Mouse (Mus musculus): ENCODE data around the gene Ubtd2. TPM values are rescaled to one million over a fixed set of nuclear protein-coding genes. Genes with fewer than 3 reads are reported as not detected.

The Ubtd2 gene
- polyA plus RNA-seq, 1 experiment from 2014 or later, result 104 TPM

DNA sequence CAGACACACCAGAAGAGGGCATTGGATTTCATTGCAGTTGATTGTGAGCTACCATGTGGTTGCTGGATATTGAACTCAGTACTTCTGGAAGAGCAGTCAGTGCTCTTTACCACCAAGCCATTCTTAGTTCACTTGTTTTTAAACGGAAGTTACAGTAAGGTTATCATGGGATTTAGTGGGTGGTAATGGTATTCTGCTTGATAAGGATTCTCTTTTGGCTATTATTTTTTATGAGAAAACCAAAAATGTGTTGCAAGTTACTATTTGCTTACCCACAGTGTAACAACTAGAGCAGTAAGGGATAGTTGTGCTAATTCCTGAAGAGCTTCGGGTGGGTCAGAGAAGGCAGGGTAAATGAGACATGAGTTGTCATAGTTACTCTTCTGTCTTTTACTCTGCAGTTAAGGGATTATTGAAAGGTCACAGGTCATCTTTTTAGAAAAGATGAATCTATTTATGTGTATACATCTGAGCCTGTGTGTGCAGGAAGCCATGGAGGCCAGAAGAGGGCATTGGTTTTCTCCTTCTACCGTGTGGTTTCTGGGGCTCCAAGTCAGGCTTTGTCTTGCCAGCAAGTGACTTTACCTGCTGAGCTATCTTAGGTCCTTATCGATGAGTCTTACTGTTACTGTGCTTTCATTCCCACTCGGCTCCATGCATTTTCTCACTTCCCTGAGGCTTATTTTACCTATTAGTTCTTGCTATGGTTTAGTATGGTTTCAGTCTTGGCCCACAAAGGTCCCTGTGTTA lies 20.5 kb downstream of the Ubtd2 start:
- Histone ChIP-seq H3K4me1 (ENCODE audit: control insufficient read depth, insufficient read depth, low read length) (no peaks in the 10 kb centered on the region), H3K9me3 (replicated peaks; ENCODE audit: control insufficient read depth, low read length) (no peaks in the 10 kb centered on the region), H3K4me2 (ENCODE audit: low read depth, low read length) (no peak overlapping the region), H3K36me3 (replicated peaks; ENCODE audit: control insufficient read depth, insufficient read depth, low read depth, low read length) (no peaks in the 10 kb centered on the region), H3K27ac (replicated peaks; ENCODE audit: low read depth, low read length) (no peak overlapping the region), H3K27me3 (ENCODE audit: control insufficient read depth, insufficient read depth, low read length) (no peaks in the 10 kb centered on the region), H3K9ac (replicated peaks; ENCODE audit: low read length) (no peak overlapping the region), H3K4me3 (ENCODE audit: low read depth, low read length) (no peak overlapping the region)
- no peak for ATAC-seq (replicated peaks; ENCODE audit: insufficient number of reproducible peaks, low FRiP score, low TSS enrichment, low read depth)
- 77% methylated on average over 5 of the region's 5 CpGs for WGBS
- DNase-seq (ENCODE audit: low spot score), result no peak

DNA sequence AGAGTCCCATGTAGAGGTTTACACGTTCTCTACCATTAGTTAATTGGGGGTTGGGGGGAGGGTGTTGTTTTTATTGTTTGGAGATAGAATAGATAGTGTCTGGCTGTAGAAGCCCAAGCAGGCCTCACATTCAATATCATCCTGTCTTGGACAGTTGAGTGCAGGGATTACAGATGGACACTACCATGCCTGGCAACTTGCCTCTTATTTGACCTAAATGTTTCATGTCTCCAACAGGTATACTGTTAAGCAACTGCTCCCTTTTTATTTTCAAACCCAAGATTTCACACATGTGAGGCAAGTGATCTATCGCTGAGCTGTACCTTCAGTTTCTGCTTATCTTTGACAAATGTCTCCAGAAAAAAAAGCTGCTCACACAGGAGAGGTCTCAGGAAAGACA lies 26.4 kb downstream of the Ubtd2 start:
- no peak overlapping the region for H3K27ac ChIP-seq (replicated peaks; ENCODE audit: low read depth, low read length)
- no peaks in the 10 kb centered on the region for H3K36me3 ChIP-seq (replicated peaks; ENCODE audit: control insufficient read depth, insufficient read depth, low read depth, low read length)
- WGBS, result 78% methylated on average over 2 of the region's 2 CpGs
- no peaks in the 10 kb centered on the region for H3K4me1 ChIP-seq (ENCODE audit: control insufficient read depth, insufficient read depth, low read length)
- H3K4me2 ChIP-seq (ENCODE audit: low read depth, low read length), result no peak overlapping the region
- ATAC-seq (replicated peaks; ENCODE audit: insufficient number of reproducible peaks, low FRiP score, low TSS enrichment, low read depth) (no peak), DNase-seq (ENCODE audit: low spot score) (no peak)
- no peak overlapping the region for H3K9ac ChIP-seq (replicated peaks; ENCODE audit: low read length)
- H3K9me3 ChIP-seq (replicated peaks; ENCODE audit: control insufficient read depth, low read length), result no peaks in the 10 kb centered on the region
- H3K4me3 ChIP-seq (ENCODE audit: low read depth, low read length), result no peak overlapping the region
- no peaks in the 10 kb centered on the region for H3K27me3 ChIP-seq (ENCODE audit: control insufficient read depth, insufficient read depth, low read length)

GRCm38 (mm10) chr11:32485290-32485689 lies 30.1 kb downstream of the Ubtd2 start:
- DNase-seq (ENCODE audit: low spot score) (no peak), ATAC-seq (replicated peaks; ENCODE audit: insufficient number of reproducible peaks, low FRiP score, low TSS enrichment, low read depth) (no peak)
- Histone ChIP-seq H3K9ac (replicated peaks; ENCODE audit: low read length) (no peak overlapping the region), H3K36me3 (replicated peaks; ENCODE audit: control insufficient read depth, insufficient read depth, low read depth, low read length) (no peaks in the 10 kb centered on the region), H3K9me3 (replicated peaks; ENCODE audit: control insufficient read depth, low read length) (no peaks in the 10 kb centered on the region), H3K4me1 (ENCODE audit: control insufficient read depth, insufficient read depth, low read length) (no peaks in the 10 kb centered on the region), H3K27me3 (ENCODE audit: control insufficient read depth, insufficient read depth, low read length) (no peaks in the 10 kb centered on the region), H3K4me3 (ENCODE audit: low read depth, low read length) (no peak overlapping the region), H3K27ac (replicated peaks; ENCODE audit: low read depth, low read length) (no peak overlapping the region), H3K4me2 (ENCODE audit: low read depth, low read length) (no peak overlapping the region)
- WGBS, result 72% methylated on average over 3 of the region's 3 CpGs

GRCm38 (mm10) chr11:32486621-32487020 lies 31.5 kb downstream of the Ubtd2 start:
- H3K27me3 ChIP-seq (ENCODE audit: control insufficient read depth, insufficient read depth, low read length), result no peaks in the 10 kb centered on the region
- H3K4me3 ChIP-seq (ENCODE audit: low read depth, low read length), result no peak overlapping the region
- DNase-seq (ENCODE audit: low spot score), result no peak
- H3K36me3 ChIP-seq (replicated peaks; ENCODE audit: control insufficient read depth, insufficient read depth, low read depth, low read length), result no peaks in the 10 kb centered on the region
- 55% methylated on average over 3 of the region's 3 CpGs for WGBS
- H3K4me1 ChIP-seq (ENCODE audit: control insufficient read depth, insufficient read depth, low read length), result no peaks in the 10 kb centered on the region
- no peak overlapping the region for H3K9ac ChIP-seq (replicated peaks; ENCODE audit: low read length)
- no peak overlapping the region for H3K27ac ChIP-seq (replicated peaks; ENCODE audit: low read depth, low read length)
- no peak overlapping the region for H3K4me2 ChIP-seq (ENCODE audit: low read depth, low read length)
- no peaks in the 10 kb centered on the region for H3K9me3 ChIP-seq (replicated peaks; ENCODE audit: control insufficient read depth, low read length)
- no peak for ATAC-seq (replicated peaks; ENCODE audit: insufficient number of reproducible peaks, low FRiP score, low TSS enrichment, low read depth)

GRCm38 (mm10) chr11:32487501-32487900 lies 32.3 kb downstream of the Ubtd2 start:
- no peak for DNase-seq (ENCODE audit: low spot score)
- Histone ChIP-seq H3K9me3 (replicated peaks; ENCODE audit: control insufficient read depth, low read length) (no peaks in the 10 kb centered on the region), H3K36me3 (replicated peaks; ENCODE audit: control insufficient read depth, insufficient read depth, low read depth, low read length) (no peaks in the 10 kb centered on the region), H3K27ac (replicated peaks; ENCODE audit: low read depth, low read length) (no peak overlapping the region), H3K4me1 (ENCODE audit: control insufficient read depth, insufficient read depth, low read length) (no peaks in the 10 kb centered on the region), H3K9ac (replicated peaks; ENCODE audit: low read length) (no peak overlapping the region), H3K4me3 (ENCODE audit: low read depth, low read length) (no peak overlapping the region), H3K27me3 (ENCODE audit: control insufficient read depth, insufficient read depth, low read length) (no peaks in the 10 kb centered on the region), H3K4me2 (ENCODE audit: low read depth, low read length) (no peak overlapping the region)
- ATAC-seq (replicated peaks; ENCODE audit: insufficient number of reproducible peaks, low FRiP score, low TSS enrichment, low read depth), result no peak
- WGBS, result 91% methylated on average over 3 of the region's 3 CpGs

DNA sequence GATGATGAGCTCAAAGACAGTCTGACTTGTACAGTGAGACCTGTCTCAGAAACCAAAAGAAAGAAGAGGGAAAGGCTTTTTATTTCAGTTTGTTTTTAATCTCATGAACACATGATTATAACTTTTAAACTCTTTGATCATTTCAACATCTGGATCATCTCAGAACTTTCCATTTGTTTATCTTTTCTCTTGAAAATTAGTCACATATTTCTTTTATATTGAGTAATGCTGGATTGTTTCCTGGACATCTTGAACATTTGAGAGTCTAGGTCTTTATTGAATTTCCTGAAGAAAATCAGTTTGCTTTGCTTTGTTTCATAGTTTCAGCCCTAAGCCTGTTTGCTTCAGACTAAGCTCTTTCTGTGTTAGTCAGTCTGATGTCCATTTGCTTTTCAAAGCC lies 33.2 kb downstream of the Ubtd2 start:
- Histone ChIP-seq H3K4me1 (ENCODE audit: control insufficient read depth, insufficient read depth, low read length) (no peaks in the 10 kb centered on the region), H3K27me3 (ENCODE audit: control insufficient read depth, insufficient read depth, low read length) (no peaks in the 10 kb centered on the region), H3K4me3 (ENCODE audit: low read depth, low read length) (no peak overlapping the region), H3K4me2 (ENCODE audit: low read depth, low read length) (no peak overlapping the region), H3K36me3 (replicated peaks; ENCODE audit: control insufficient read depth, insufficient read depth, low read depth, low read length) (no peaks in the 10 kb centered on the region), H3K9ac (replicated peaks; ENCODE audit: low read length) (no peak overlapping the region), H3K9me3 (replicated peaks; ENCODE audit: control insufficient read depth, low read length) (no peaks in the 10 kb centered on the region), H3K27ac (replicated peaks; ENCODE audit: low read depth, low read length) (no peak overlapping the region)
- DNase-seq (ENCODE audit: low spot score) (peak; percentile 38), ATAC-seq (replicated peaks; ENCODE audit: insufficient number of reproducible peaks, low FRiP score, low TSS enrichment, low read depth) (no peak)

DNA sequence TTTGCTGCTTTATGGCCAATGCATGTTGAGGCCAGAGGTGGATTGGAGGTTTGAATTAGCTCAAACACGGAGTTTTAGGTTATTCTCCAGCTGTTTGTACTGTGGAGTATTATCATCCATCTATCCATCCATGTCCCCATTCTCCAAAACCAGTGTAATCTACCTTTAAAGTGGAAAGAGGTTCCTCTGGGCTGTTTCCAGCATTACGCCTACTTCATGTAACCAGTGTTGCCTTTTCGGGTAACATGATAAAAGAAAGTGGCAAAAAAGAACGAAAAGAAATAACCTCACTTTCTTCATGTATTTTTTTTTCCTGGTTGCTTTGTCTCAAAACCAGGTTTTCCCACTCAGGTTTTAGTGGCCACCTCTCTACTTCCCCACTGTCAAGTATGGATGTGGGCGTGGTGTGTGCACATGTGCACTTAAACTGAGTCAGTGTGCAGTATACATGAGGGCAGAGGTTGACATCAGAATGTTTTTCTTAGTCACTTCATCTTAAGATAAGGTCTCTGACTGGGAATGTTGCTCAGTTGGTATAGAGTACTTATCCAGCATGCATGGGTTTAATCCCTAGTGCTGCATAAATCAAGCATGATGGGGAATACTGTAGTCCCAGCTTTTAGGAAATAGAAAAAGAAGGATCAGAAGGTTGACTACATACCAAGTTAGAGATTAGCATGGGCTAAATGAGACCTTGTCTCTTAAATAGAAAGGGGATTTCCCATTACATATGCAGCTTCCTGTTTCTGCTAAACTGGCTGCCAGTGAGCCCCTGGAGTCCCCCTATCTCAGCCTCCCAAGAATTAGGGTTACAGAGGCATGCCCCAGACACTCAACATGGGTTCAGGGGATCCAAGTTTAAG lies 33.9 kb downstream of the Ubtd2 start:
- no peak overlapping the region for H3K4me2 ChIP-seq (ENCODE audit: low read depth, low read length)
- no peak for DNase-seq (ENCODE audit: low spot score)
- H3K27ac ChIP-seq (replicated peaks; ENCODE audit: low read depth, low read length), result no peak overlapping the region

GRCm38 (mm10) chr11:32491079-32491478 lies 35.9 kb downstream of the Ubtd2 start:
- Histone ChIP-seq H3K4me3 (ENCODE audit: low read depth, low read length) (no peak overlapping the region), H3K9me3 (replicated peaks; ENCODE audit: control insufficient read depth, low read length) (no peaks in the 10 kb centered on the region), H3K27me3 (ENCODE audit: control insufficient read depth, insufficient read depth, low read length) (no peaks in the 10 kb centered on the region), H3K4me1 (ENCODE audit: control insufficient read depth, insufficient read depth, low read length) (no peaks in the 10 kb centered on the region), H3K9ac (replicated peaks; ENCODE audit: low read length) (no peak overlapping the region), H3K4me2 (ENCODE audit: low read depth, low read length) (no peak overlapping the region), H3K36me3 (replicated peaks; ENCODE audit: control insufficient read depth, insufficient read depth, low read depth, low read length) (no peaks in the 10 kb centered on the region), H3K27ac (replicated peaks; ENCODE audit: low read depth, low read length) (no peak overlapping the region)
- no peak for DNase-seq (ENCODE audit: low spot score)
- WGBS, result 98% methylated on average over 2 of the region's 2 CpGs
- no peak for ATAC-seq (replicated peaks; ENCODE audit: insufficient number of reproducible peaks, low FRiP score, low TSS enrichment, low read depth)

More for the DNA sequence above, 33.9 kb downstream of the Ubtd2 start:
- ATAC-seq (replicated peaks; ENCODE audit: insufficient number of reproducible peaks, low FRiP score, low TSS enrichment, low read depth), result no peak
- H3K27me3 ChIP-seq (ENCODE audit: control insufficient read depth, insufficient read depth, low read length), result no peaks in the 10 kb centered on the region
- WGBS, result 85% methylated on average over 5 of the region's 5 CpGs
- no peak overlapping the region for H3K4me3 ChIP-seq (ENCODE audit: low read depth, low read length)
- no peaks in the 10 kb centered on the region for H3K36me3 ChIP-seq (replicated peaks; ENCODE audit: control insufficient read depth, insufficient read depth, low read depth, low read length)
- no peak overlapping the region for H3K9ac ChIP-seq (replicated peaks; ENCODE audit: low read length)
- no peaks in the 10 kb centered on the region for H3K4me1 ChIP-seq (ENCODE audit: control insufficient read depth, insufficient read depth, low read length)
- H3K9me3 ChIP-seq (replicated peaks; ENCODE audit: control insufficient read depth, low read length), result no peaks in the 10 kb centered on the region
